Mouse (Mus musculus): ENCODE measurements around the gene Cma1.
A peak's percentile ranks its signal among the peaks of the same experiment; 100 is the strongest.

- TF ChIP-seq EP300 (IDR thresholded peaks at IDR 0.05) (no peak), CTCF (IDR thresholded peaks at IDR 0.05) (peak; percentile 65)
These were observed 39.0 kb downstream of the Cma1 start for GRCm38 (mm10) chr14:55905518-55905917.
